Mouse (Mus musculus): ENCODE data around the gene Gtpbp1. TPM values are rescaled to one million over a fixed set of nuclear protein-coding genes. Genes with fewer than 3 reads are reported as not detected.

The Gtpbp1 gene
- total RNA-seq, 2 experiments from 2014 or later = 24.4 to 28.5 TPM

- no peak for TF ChIP-seq CTCF (IDR thresholded peaks at IDR 0.05)
- no peak overlapping the region for H3K4me3 ChIP-seq
- intact Hi-C loops (cut with DNase I) = no loop called here
- DNase-seq = no peak
- no peak overlapping the region; the same call in 1 of the 2 replicates for H3K27ac ChIP-seq
These were observed 74.7 kb downstream of the Gtpbp1 start for GRCm38 (mm10) chr15:79765361-79765760.

DNA sequence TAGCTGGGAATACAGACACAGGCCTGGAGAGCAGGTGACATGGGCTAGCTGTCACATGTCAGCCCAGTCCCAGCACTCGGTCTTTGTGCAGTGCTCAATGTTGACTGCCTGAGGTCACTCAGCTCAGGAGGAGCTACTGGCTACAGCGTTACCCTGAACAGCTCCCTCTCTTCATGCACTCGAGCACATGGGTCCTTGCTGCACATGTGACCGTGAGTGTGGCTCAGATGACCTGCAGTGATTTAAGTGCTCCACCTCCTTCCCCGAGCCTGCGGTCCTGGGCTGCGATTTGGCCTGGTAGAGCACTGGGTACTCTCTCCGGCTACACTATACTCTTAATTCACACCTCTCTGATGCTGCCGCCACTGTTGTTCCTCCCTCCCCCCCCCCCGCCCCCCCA, 75.5 kb downstream of the Gtpbp1 start:
- no peak for TF ChIP-seq CTCF (IDR thresholded peaks at IDR 0.05)
- no peak for DNase-seq
- H3K27ac ChIP-seq = no peak overlapping the region
- intact Hi-C loops (cut with DNase I) = no loop called here
- no peak overlapping the region for H3K4me3 ChIP-seq

DNA sequence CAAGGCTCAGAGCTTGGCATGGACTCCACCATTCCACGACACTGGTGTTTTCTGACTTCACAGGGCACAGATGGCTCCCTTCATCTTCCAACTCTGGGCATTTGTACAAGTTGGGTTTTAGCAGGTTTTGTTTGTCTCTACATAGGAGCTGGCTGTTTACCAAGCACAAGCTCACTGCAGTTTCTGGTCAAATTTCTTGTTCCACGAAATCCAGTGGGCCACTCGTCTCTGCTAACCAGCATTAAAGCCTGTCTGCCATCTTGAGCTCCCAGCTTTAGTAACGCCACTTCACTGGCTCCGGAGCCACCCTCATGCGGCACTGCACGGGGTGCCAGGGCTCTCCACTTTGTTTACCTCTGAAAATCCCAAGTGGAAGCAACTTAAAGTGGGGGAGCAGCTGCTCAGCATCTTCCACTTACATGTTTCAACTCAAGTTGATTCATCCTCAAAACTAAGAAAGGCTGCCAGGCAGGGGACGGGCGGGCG, 76.0 kb downstream of the Gtpbp1 start:
- intact Hi-C loops (cut with DNase I) = no loop called here
- DNase-seq = no peak
- TF ChIP-seq CTCF (IDR thresholded peaks at IDR 0.05) = no peak
- Histone ChIP-seq H3K27ac (no peak overlapping the region), H3K4me3 (no peak overlapping the region)

- Histone ChIP-seq H3K27ac (no peak overlapping the region), H3K4me3 (no peak overlapping the region)
- intact Hi-C loops (cut with DNase I) = no loop called here
- no peak for DNase-seq
- TF ChIP-seq CTCF (IDR thresholded peaks at IDR 0.05) = no peak
These were observed 76.8 kb downstream of the Gtpbp1 start for GRCm38 (mm10) chr15:79767327-79767961.

DNA sequence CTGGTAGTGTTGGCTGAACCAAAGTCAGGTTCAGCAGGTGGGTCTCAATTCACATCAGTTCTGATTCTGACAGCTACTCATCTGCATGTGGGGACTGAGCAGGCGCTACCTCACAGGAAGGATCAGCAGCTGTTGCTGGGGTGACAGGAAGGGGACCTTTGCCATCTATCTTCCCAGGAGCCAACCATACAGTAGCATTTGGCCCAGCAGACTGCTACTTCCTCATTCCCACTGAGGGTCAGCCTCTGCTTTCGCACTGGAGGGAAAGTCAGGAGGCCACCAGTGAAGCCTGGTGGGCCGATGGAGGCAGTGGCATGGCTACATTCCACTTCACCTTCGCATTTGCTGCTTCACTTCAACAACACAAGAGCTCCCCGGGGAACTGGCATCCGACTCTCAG, 77.7 kb downstream of the Gtpbp1 start:
- TF ChIP-seq CTCF (IDR thresholded peaks at IDR 0.05) = no peak
- Histone ChIP-seq H3K4me3 (no peak overlapping the region), H3K27ac (no peak overlapping the region)
- intact Hi-C loops (cut with DNase I) = no loop called here
- no peak for DNase-seq

GRCm38 (mm10) chr15:79770629-79771240, 80.1 kb downstream of the Gtpbp1 start:
- no peak overlapping the region for H3K4me3 ChIP-seq
- no peak for TF ChIP-seq CTCF (IDR thresholded peaks at IDR 0.05)
- H3K27ac ChIP-seq = no peak overlapping the region
- no peak for DNase-seq
- intact Hi-C loops (cut with DNase I) = no loop called here

Other genes with a start within 250 kb of the Gtpbp1 start
- gene Csnk1e, start 235.3 kb upstream of the Gtpbp1 start, total RNA-seq (2021) = 10 to 100 TPM; 41.8 to 61.4 TPM
- gene Kcnj4, start 185.6 kb upstream of the Gtpbp1 start, total RNA-seq (2021) = under 1 TPM in 1 of 2 experiments, not detected in 1; 0.10 TPM
- 1 to 10 TPM; 1.9 to 3.7 TPM for gene Kdelr3, start 174.4 kb upstream of the Gtpbp1 start, total RNA-seq (2021)
- 10 to 100 TPM; 80.2 to 86.8 TPM for gene Ddx17, start 144.1 kb upstream of the Gtpbp1 start, total RNA-seq (2021)
- gene Dmc1, start 85.7 kb upstream of the Gtpbp1 start, total RNA-seq (2021) = not detected
- gene Fam227a, start 31.9 kb upstream of the Gtpbp1 start, total RNA-seq (2021) = under 1 TPM; 0.47 to 0.84 TPM
- 10 to 100 TPM; 11.8 to 15.6 TPM for gene Cby1, start 31.6 kb upstream of the Gtpbp1 start, total RNA-seq (2021)
- gene Tomm22, start 20.0 kb upstream of the Gtpbp1 start, total RNA-seq (2021) = 10 to 100 TPM; 52.8 to 78.6 TPM
- gene Josd1, start 2.9 kb upstream of the Gtpbp1 start, total RNA-seq (2021) = 10 to 100 TPM; 12.3 to 18.7 TPM
- gene Sun2, start 51.7 kb downstream of the Gtpbp1 start, total RNA-seq (2021) = 10 to 100 TPM; 88.4 to 92.5 TPM
- 1 to 10 TPM; 4.2 to 6.2 TPM for gene Dnal4, start 87.0 kb downstream of the Gtpbp1 start, total RNA-seq (2021)
- 1 to 10 TPM in 1 of 2 experiments, under 1 TPM in 1; 0.46 to 1.0 TPM for gene Nptxr, start 113.9 kb downstream of the Gtpbp1 start, total RNA-seq (2021)
- under 1 TPM; 0.22 to 0.38 TPM for gene Npcd, start 143.4 kb downstream of the Gtpbp1 start, total RNA-seq (2021)
- gene Cbx6, start 143.8 kb downstream of the Gtpbp1 start, total RNA-seq (2021) = 10 to 100 TPM in 1 of 2 experiments, 1 to 10 TPM in 1; 8.4 to 12.6 TPM
- gene Apobec3, start 200.8 kb downstream of the Gtpbp1 start, total RNA-seq (2021) = 1 to 10 TPM; 2.4 to 2.6 TPM

All from gastrocnemius, adult 2 months (tissue).